Mouse (Mus musculus): ENCODE measurements around the gene Sufu.

Sufu gene

DNA sequence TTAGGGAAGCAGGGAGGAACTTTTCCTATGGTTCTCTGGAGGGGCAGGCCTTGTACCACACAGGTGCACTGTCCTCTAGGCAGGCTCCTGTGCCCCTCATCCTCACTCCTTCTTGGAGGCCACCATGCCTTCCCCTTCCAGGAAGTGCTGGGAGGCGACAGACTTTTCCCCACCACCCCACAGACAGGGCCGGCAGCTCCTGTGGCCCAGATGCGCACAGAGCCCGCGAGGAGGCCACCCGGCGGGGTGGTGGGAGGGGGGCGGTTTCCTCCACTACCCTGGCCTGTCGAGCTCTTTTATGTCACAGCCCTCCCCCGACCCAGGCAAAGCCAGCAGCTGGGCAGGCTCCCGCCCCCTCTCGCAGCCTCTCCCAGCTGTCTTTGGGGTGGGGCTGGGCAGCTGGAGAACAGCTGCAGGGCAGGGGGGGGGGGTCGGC lies 121.7 kb downstream of the Sufu start:
- peak; percentile 88 for DNase-seq

DNA sequence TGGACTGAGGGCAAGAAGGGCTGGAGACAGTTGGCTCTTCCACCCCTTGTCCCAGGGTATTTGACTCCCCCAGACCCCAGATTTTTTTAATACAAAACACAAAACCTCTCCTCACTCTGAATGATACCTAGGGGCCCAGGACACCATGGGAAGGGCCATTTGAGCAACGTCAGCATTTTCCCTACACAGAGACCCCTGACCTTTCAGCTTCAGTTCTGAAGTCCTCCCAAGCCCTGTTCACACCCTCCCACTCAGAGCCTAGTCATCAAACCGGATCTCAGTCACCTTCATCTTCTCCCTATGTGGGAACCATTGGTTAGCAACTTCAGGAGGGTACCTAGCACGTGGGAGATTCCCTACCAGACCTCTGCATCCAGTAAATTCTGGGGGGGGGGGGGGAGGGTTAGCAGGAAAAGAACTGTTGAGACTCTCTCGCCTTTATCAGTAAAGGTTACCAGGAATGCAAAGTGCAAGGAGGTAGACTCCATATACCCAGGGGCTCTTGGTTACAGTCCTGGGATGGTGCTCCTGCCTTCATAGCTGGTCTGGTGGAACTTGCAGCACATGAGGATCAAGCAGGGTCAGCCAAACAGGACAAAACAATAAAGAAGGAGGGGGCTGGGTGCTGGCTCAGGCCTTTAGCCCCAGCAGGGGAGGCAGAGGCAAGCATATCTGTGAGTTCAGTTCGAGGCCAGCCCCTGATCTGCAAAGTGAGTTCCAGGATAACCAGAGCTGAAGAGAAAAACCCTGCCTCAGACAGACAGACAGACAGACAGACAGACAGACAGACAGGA lies 122.3 kb downstream of the Sufu start:
- DNase-seq, result no peak

DNA sequence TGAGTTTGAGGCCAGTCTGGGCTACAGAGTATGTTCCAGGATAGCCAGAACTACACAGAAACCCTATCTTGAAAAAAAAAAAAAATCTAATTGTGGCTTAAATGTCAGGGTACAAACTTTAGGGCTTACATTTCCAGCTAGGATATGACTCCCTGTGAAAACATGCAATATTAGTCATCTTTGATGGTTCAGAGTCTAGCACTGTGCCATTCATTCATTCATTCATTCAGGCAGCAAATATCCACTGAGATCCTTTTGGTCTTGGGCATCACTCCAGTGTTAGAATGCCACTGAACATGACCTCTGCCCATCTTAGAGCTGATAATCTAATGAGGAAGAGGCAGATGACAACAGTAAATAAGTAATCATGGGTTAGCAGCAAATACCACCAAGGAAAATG lies 125.0 kb downstream of the Sufu start:
- no peak for DNase-seq

DNA sequence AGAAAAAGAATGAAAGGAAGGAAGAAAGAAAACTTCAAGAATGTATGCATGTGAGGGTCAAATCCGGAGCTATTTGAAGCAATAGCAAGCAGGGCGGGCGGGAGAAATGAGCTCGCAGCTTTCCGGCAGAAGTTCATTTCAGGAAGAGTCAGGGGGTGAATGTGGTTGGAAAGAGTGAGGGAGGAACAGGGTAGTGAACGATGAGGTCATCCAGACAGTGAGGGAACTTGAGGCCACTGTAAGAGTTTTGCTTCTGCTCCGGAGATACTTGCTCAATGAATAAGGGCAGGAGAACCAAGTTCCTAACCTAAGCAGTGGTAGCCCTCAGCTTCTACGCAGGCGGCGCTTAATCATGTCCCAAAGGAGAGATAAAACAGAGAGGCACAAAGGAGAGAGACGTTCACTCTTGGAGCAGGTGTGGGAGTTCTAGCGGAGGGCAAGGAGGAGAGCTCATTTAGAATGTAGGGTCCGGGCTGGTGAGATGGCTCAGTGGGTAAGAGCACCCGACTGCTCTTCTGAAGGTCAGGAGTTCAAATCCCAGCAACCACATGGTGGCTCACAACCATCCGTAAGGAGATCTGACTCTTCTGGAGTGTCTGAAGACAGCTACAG lies 125.8 kb downstream of the Sufu start:
- no peak for DNase-seq

DNA sequence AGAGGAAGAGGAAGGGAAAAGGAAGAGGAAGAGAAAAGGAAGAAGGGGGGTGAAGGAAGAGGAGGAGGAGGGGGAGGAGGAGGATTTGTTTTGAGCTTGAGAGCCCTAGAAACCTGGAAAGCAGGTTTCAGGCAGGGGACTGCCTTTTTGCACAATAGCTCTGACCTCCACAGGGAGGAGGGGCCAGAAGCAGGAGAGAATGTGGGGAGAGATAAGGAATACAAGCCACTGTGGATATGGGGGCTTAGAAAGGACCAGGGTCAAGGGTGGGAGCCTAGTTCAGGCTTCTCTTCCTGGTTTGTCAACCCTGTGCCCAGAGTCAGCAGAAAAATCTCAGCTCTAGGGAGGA lies 126.4 kb downstream of the Sufu start:
- DNase-seq, result no peak

DNA sequence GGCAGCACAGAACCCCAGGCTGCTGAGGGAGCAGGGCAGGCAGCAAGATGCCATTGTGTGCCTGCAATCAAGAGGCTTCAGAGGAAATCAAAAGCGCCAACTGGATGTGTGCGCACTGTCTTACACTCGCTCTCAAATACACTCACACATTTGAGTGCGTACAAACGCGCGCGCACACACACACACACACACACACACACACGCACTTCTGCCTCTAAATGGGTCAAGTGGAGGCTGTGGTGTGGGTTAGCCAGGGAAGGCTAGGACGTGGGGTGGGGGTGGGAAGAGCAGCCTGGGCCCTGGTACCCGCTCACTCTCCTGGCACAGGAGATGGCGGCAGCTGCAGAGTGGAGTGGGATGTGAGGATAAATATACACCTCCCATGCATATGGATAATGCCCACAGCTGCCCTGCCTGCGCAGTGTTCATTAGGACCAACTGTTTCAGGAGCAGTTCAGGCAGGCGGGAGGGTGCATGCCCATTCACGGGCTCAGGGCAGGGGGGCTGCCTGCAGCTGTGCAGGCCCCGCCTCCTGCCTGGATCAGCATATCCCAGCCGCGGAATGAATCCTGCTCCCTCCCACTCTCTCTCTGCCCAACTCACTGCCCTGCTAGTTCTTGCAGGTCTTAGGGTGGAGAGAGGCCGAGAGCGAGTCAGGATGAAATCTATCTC lies 126.9 kb downstream of the Sufu start:
- peak; percentile 36 for DNase-seq

DNA sequence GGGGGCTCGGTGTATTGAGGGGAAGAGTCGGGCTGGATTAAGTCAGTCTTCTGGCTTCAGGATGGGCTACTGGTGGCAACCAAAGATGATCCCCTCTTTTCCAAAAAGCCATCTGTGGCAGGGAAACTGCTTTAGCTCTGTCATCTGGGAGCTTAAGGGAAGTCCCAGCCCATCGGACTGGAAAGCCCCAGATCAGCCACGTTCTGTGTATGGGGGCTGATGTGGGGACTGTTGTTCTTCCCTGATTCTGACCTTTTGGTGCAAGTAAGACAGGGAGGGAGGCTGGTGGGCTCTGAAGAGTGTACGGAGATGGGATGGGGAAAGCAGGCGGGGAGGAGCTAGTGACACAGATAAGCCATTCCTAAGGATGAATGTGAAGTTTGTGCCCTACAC lies 127.5 kb downstream of the Sufu start:
- DNase-seq, result no peak

DNA sequence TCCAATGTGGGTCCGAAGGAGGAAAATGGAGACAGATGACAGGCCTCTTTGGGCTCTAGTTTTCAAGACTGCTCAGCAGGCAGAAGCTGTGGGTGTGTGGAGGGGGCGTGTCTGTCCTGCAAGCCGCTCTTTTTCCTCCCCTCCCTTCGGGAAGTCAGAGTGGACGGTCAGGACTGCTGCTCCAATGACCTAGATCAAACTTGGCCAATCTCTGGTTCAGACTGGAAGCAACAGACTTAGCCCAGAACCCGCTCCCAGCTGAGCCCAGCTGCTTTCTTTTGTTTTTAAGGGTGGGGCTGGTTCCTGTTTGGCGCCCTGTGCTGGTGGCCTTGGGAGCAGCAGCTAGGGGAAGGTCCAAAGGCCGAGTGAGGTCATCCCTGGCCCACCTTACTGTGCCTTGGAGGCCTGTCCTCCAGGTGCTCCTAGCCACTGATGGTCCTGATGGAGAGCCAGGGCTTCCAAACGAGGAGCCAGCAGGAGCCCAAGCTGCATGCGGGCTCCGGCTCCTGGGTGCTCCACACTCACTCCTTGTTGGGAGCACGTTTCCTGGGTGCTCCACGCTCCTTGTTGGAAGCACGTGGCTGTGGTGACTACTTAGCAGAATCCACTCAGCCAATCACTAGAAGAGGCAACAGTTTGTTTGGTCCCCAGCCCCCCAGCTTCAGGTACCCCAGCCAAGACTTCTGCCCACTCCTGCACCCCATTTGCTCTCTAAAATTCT lies 128.1 kb downstream of the Sufu start:
- DNase-seq, result no peak

DNA sequence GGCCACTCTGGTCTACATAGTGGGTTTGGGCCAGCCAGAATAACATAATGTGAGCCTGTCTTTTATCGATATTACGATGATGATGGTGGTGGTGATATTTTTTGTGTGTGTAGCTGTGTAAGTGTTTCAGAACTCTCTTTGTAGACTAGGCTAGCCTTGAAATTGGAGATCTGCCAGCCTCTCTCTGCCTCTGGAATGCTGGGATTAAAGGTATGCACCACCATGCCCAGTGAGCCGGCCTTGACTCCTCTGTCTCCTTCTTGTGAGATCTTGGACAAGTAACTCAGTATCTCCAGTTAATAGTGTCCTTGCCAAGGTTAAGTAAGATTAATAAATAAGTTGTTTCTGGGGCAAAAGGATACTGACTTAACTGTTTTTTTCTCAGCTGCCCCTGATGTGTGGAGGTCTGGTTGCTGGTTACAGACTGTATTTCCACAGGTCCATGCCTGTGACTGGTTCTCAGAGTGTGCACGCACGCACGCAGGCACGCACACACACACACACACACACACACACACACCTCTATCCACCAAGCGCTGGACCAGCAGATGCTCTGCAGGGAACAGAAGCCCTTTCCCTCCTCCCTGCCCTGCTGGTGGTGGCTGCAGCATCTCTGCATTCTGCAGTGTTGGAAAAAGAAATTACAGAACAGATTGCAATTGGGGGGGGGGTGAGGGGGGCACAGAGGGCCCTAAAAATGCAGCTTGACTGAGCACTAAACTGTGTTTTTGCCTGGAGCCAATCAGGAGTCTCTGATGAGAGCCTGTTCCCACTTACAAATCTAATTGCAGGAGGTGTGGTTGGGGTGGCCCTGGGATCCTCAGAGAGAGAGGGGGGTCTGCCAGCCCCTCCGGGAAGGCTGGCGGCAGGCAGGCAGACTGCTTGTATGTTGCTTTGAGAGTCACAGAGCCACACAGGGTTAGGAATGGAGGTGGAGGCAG lies 129.3 kb downstream of the Sufu start:
- DNase-seq, result no peak

DNA sequence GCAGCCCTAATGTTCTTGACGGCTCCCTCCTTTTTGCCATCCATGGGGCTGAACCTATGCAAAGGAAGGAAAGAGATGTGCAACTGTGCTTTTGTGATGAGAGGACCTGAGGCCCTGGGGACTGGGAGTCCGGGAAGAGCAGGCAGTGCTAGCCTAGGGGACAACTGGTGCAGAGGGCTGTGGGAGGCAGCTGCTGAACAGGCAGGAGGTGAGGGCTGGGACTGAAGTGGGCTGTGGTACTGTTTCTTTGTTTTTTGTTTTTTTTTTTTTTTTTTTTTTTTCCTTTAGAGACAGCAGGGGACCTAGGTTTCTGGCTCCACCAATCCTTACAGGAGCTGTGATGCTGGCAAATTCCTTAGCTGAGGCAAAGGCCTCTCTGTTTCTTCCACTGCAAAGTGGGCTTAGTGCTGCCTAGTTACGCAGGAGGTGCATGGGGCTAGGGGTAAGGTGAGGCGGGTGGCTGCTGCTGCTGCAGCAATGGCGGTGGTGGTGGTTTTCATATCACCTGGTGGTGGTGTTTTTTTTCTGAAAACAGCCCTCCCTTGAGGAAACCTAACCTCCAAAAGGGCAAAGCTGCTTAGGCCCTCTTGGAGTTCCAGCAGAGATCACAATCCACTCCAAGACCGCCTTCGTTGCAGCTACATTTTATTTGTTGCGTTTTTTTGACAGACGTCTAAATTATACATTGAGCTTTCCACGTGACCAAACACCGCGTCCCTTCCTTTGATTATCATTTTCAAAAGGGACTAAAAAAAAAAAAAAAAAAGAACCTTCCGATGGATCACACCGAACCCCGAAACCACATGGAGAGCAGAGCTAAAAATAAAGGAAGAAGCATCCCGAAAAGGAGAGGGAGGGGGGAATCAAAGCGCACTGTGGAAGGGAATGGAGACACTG lies 131.2 kb downstream of the Sufu start:
- DNase-seq, result peak; percentile 58

DNA sequence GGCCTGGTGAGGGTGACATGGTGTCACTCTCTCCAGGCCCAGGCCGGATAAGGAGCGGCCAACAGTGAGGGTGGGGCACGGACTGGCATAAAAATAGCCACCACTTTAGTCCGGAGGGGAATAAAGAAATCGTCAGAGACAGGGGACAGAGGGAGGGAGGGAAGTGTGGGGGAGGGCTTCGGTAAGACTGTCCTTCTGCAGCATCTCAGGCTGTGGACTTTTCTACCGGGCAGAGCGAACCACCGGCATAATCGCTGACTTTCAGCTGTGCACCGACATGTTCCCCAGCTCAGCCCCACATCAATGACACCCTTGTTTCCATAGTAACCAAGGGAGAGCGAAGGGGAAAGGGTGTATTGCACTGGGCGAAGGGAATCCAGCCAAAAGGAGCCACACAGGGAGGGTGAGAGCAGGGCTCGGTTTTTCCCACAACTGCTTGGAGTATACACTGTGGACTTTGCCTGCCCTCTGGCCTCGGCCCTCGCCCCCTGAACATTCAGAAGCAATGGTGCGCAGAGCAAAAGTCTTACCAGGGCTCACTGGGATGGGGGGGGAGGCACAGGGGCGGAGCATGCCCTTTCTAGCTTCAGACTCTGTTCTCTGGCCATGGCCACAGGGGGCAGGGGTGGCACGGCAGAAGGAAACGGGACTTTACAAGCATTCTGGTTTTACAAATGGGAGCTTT lies 132.0 kb downstream of the Sufu start:
- peak; percentile 85 for DNase-seq

DNA sequence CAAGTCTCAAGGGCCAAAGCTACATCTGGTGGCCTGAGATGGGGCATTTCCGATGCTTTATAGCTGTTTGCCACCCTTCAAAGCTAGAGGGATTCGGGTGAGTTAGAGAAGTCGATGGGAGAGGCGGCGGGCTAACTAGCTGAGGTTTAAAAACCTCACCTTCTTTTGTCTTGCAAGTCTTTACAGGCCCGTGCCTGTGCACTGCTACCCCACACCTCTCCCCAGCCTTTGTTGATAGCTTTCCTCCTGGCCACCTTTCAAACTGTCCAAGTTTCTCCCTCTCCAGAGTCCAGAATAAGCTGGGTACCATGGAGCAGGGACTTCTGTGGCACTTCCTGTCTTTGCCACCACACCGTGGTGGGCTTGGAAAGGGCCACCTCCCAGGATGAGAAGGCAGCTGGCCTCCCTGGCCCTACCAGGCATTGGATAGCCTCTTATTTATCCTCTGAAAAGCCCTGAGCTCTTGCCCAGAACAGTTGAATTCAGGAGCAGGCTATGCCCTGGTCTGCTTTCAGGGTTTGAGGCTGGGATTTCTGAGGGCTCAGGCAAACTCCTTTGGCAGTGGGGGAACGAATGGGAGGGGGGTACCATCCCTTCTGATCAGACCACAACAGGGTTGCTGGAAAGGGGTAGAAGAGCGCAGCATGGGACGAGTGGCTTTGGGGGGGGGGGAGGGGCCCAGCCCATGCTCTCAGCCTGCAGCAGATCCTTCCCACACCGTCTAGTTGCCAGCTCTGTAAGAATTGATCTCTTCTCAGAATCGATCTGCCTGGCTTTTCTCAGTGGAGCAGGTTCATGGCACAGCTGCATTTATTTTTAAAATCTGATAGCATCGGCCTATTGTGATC lies 133.1 kb downstream of the Sufu start:
- no peak for DNase-seq

DNA sequence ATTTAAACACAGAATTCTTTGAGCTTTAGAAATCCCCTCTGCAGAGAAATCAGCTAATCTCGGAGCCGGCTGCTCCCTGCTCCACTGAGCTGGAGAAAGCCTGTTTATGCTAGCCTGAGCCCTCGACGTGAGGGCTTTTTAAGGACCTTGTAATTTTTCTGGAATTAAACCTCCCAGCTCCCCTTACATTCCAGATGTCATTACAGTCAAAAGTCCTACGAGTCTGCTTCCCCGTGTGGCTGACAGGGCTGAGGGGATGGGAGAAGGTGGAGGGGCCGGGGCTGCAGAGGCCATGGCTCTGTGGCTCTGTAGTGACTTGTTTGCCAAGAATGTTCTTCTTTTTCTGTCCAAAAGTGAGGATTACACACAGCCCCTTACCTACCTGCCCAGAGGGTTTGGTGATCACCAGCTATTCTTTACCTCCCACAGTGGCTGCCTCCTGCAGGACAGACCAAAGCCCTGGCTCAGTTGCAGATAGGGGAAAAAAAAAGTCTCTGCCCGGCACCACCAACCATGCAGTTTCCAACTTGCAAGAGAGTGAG lies 133.8 kb downstream of the Sufu start:
- DNase-seq, result no peak

DNA sequence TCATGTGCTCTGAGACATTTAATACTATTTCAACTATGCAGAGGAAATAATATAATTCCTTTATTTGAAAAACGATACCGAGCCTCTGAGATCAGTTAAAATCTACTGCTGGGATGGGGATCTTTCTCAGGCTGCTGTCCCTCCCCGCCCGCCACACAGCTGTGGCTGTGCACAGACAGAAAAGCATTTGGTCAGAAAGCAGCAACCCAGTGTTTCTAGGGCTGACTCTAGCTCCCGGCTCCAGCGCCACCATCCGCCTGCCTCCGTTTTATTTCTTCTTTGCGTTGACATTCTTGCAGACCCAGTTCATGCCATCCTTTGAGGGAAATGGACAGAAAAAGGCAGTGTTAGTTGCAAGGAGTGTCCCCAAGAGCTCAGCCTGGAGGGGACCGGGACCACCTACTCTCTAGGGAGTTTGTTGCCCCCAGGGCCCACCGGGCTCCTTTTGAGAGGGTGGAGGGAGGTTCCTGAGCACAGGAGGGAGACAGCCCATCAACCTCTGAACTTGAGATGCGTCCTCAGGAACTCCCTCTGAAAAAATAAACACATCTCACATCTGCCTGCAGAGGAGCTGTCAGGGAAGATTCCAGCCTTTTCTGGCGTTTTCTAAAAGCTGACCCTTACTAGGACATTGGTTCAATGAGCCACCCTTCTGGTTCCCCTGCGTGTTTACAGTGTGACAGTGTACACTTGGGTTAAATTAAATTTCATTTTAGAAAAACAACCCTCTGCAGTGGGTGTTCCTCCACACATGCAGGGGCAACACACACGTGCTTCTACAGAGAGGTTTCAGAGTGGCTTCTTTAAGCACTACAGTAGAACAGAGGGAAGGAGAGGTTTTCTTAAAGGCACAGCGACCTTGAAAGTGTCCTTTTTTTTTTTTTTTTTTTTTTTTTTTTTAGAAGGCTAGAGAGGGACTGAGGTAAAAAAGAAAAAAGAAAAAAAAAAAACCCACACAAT lies 134.7 kb downstream of the Sufu start:
- DNase-seq, result no peak

DNA sequence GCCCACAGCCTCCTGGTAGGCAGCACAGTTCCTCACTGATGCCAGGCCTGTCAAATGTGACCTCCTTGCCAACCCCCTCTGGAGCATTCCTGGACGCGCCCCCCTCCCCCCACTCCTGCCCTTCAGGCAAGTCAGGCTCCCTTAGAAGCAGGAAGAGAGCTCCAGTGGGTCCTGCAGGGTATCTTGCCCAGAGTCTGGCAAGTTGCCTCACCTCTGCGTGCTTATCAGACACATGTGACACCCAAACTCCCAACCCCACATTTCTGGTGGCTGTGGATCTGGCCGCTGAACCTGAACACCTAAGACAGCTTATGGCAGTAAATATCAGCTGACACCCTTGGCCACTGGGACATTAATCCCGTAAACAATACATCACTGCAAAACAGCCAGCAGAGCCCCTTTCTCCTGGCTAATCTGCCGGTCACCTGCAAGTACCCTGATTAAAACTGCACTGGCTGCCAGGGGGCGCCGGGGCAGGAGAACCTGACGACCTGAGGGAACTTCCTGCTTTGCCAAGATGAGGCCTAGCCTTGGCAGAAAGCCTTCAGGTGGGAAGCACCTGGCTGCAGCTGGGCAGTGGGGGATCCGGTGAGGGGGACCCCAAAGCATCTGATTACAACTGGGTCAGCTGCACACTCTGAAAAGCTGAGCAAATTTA lies 135.5 kb downstream of the Sufu start:
- peak; percentile 43 for DNase-seq

DNA sequence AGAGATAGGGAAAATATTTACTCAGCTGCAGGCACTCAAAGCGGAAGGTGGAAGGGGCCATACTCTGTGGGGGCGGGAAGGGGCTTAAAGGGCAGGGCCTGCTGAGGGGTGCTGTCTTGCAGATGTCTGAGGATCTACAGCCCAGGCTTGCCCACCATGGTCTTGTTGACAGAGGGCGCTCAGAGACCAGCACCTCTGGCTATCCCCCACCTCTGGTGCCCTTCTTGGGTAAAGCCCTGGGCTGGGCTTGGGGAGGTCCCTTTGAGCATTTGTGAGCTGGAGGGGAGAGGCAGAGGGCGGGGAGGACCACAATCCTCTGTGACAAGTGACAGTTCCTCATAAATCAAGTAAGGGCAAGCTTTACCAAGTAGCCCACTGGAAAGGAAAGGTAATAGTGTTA lies 136.4 kb downstream of the Sufu start:
- DNase-seq, result no peak

DNA sequence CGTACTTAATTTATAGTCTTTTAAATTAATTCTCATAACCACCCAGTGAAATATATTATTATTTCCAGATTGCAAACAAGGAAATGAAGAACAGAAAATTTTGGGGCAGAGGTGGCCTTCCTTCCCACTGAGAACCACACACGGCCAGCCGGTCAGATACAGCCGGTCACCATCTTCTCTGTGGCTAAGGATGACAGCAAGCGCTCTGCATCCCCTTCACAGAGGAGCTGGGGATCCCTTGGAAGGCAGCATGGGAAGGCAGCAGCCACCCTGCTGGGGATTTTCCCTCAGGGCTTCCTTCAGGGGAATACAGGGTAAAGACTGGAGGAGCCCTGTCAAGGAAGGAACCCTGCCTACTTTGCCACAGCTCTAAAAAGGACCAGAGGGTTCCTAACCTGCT lies 136.8 kb downstream of the Sufu start:
- no peak for DNase-seq
